Mouse (Mus musculus): ENCODE data around the gene Rnf167.

DNA sequence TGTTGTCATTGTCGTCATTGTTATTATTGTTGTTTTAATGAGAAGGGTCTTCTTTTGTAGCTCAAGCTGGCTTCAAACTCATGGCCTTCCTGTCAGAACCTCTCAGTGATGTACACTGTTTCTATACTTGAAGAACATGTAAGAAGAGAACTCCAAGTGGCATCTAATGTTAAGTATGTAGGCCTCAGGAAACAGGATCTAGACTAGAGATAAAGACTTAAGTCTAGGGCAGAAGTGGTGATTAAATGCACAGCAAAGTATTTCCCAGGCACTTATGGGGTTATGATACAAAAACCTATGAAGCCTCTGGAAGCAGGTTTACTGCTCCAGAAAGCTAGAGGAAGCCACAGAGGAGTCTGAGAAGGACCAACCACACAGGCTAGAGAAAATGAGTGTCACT, 8.7 kb upstream of the Rnf167 start:
- TF ChIP-seq CTCF (conservative IDR thresholded peaks at IDR 0.05 in 1 of 2, IDR thresholded peaks at IDR 0.05 in 1 of 2; ENCODE audit: low read depth in 2 of 2, low read length in 2 of 2): no peak
- no peak for TF ChIP-seq POLR2A (IDR thresholded peaks at IDR 0.05; ENCODE audit: low read depth, low read length)
- no peak for TF ChIP-seq ZKSCAN1 (IDR thresholded peaks at IDR 0.05; ENCODE audit: borderline replicate concordance, low read depth, low read length)
- TF ChIP-seq MAX (IDR thresholded peaks at IDR 0.05; ENCODE audit: low read length): no peak

All from CH12.LX (cell line).